Mouse (Mus musculus): ENCODE results near the gene Hnrnpf.

- TF ChIP-seq GATA1 (IDR thresholded peaks at IDR 0.05; ENCODE audit: borderline replicate concordance, low read length) (no peak), FLI1 (IDR thresholded peaks at IDR 0.05; ENCODE audit: low read length) (no peak)
Measured at GRCm38 (mm10) chr6:117868187-117868586, 31.9 kb upstream of the Hnrnpf start.
